Mouse (Mus musculus) heart, embryonic 13.5 days (tissue): Measurements from ENCODE around the gene Tex19.1. TPM values are rescaled to one million over a fixed set of nuclear protein-coding genes. Genes with fewer than 3 reads are reported as not detected.

Experiments used
- ATAC-seq: fragments of 200-750 bp; cut with Nextera tagmentation; 2 replicates; pipeline ENCODE4 v1.8.0; 2017; ENCODE audit warnings: moderate TSS enrichment; ENCODE audit not compliant: insufficient number of reproducible peaks, low FRiP score, low TSS enrichment; ENCODE audit errors: extremely low read depth
- H3K27ac ChIP-seq: fragments of 300-500 bp; sonication (generic); replicated peaks from 2 replicates; pipeline ENCODE4 v1.5.1; 2015; ENCODE audit warnings: moderate library complexity, mild to moderate bottlenecking, inconsistent platforms
- H3K27me3 ChIP-seq: fragments of 300-500 bp; sonication (generic); replicated peaks from 2 replicates; pipeline ENCODE4 v1.6.1; 2015; ENCODE audit warnings: mild to moderate bottlenecking, inconsistent platforms
- H3K36me3 ChIP-seq: fragments of 300-500 bp; sonication (generic); 2 replicates; pipeline ENCODE4 v1.6.1; 2015; ENCODE audit warnings: mild to moderate bottlenecking, inconsistent platforms
- H3K4me1 ChIP-seq: fragments of 300-500 bp; sonication (generic); 2 replicates; pipeline ENCODE4 v1.6.1; 2015; ENCODE audit warnings: inconsistent platforms
- H3K4me2 ChIP-seq: fragments of 300-500 bp; sonication (generic); 2 replicates; pipeline ENCODE4 v1.6.1; 2015; ENCODE audit warnings: inconsistent platforms, mild to moderate bottlenecking, moderate library complexity
- H3K4me3 ChIP-seq: fragments of 300-500 bp; sonication (generic); 2 replicates; pipeline ENCODE4 v1.5.1; 2015; ENCODE audit warnings: moderate library complexity, mild to moderate bottlenecking, inconsistent platforms
- H3K9ac ChIP-seq: fragments of 300-500 bp; sonication (generic); 2 replicates; pipeline ENCODE4 v1.6.1; 2015; ENCODE audit warnings: inconsistent platforms, mild to moderate bottlenecking, moderate library complexity
- H3K9me3 ChIP-seq: fragments of 300-500 bp; sonication (generic); 2 replicates; pipeline ENCODE4 v1.6.1; 2016; ENCODE audit warnings: inconsistent platforms
- WGBS: fragments of 180-500 bp; shearing (Covaris S2); methylation state at CpG from one replicate; pipeline ENCODE4 v1.1.7; 2015; ENCODE audit warnings: mixed read lengths; 5-methylcytosine and 5-hydroxymethylcytosine counted together
- polyA plus RNA-seq: library from polyadenylated mRNA; unstranded; fragments of >200 nt; fragmentation: Nextera tagmentation; extraction: Ambion mirVana; gene quantifications from 2 replicates; pipeline ENCODE4 v1.2.1, GENCODE M21; 2015

Gene Tex19.1
- polyA plus RNA-seq, 1 experiment from 2014 or later: not detected

DNA sequence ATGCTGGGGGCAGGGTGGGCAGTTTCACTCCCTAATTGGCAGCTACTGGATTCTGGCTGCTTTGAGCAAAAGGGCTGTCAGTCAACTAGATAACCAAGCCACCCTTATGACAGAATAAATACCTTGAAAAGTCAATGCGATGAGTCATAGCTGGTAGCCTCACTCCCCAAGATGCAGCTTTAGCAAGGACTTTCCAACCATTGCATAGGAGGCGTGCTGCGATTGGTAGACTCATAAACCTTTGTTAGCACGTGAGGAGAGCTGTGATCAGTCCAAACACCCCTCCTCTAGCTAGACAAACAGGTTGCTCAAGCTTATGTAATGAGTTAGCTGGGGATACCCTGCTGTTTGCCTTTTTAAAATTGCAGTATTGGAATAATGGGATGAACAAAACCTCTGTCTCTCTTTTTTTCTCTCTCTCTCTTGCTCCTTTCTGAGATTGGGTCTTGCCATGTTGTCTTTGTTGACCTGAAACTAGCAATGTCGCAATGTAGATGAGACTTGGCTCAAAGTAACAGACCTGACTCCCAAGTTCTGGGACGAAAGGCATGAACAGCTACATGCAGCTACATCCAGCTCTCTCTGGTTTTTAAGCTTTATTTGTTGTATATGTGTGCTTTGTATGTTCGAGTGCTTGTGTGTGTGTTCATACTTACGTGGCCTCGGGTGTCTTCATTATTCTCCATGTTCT lies 2.5 kb upstream of the Tex19.1 start:
- H3K9me3 ChIP-seq: no peaks in the 10 kb centered on the region
- H3K4me3 ChIP-seq: no peak overlapping the region
- H3K9ac ChIP-seq: no peak overlapping the region
- no peak overlapping the region for H3K4me2 ChIP-seq
- peaks cover 6% of the 10 kb centered on the region for H3K4me1 ChIP-seq
- no peak overlapping the region for H3K27ac ChIP-seq
- peaks cover 2% of the 10 kb centered on the region; the same call in 1 of the 2 replicates for H3K27me3 ChIP-seq
- H3K36me3 ChIP-seq: no peaks in the 10 kb centered on the region
- 71% methylated on average over 9 of the region's 9 CpGs for WGBS
- no peak for ATAC-seq

DNA sequence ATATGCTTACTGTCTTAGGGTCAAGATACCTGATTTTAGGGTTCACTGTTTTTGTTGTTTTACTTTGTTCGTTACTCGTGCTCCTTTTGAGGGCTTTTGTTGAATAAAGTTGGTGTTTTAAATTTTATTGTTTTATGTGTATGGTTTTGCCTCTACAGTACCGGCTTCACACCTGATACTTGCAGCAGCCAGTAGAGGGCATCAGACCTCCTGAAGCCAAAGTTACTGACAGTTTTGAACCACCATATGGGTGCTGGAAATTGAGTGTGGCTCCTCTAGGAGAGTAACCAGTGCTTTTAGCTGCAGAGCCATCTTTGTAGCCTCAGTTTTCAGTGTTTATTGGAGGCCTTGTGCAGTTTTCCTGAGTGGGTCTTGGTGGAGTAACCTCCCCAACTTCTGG lies 2.2 kb downstream of the Tex19.1 start:
- 74% methylated on average over 3 of the region's 3 CpGs for WGBS

DNA sequence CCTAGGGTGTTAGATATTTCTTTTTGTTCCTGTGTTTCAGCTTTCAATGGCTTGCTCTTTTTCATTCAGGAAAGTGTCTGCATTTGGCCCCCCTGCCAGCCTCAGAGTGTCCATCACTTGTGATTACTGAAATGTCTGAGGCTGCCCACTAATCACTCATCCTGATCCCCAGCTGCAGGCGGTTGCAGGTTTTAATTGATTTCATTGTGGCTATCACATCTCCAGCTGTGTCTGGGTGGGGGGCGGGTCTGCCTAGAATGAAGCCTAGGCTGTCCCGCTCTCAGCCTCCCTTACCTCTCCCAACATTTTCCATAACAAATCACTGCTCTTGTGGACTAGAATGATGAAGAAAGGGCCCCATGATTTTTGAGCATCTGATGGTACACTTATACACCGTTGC lies 8.3 kb downstream of the Tex19.1 start:
- Histone ChIP-seq H3K9me3 (no peaks in the 10 kb centered on the region), H3K27me3 (peaks cover 56% of the 10 kb centered on the region)
- WGBS: 31% methylated on average over 4 of the region's 4 CpGs

More for the DNA sequence above, 2.2 kb downstream of the Tex19.1 start:
- Histone ChIP-seq H3K9ac (no peak overlapping the region), H3K27ac (no peak overlapping the region), H3K9me3 (no peaks in the 10 kb centered on the region), H3K4me1 (peaks cover 4% of the 10 kb centered on the region; the same call in 1 of the 2 replicates), H3K36me3 (no peaks in the 10 kb centered on the region), H3K27me3 (no peaks in the 10 kb centered on the region), H3K4me3 (no peak overlapping the region), H3K4me2 (no peak overlapping the region)
- no peak for ATAC-seq

DNA sequence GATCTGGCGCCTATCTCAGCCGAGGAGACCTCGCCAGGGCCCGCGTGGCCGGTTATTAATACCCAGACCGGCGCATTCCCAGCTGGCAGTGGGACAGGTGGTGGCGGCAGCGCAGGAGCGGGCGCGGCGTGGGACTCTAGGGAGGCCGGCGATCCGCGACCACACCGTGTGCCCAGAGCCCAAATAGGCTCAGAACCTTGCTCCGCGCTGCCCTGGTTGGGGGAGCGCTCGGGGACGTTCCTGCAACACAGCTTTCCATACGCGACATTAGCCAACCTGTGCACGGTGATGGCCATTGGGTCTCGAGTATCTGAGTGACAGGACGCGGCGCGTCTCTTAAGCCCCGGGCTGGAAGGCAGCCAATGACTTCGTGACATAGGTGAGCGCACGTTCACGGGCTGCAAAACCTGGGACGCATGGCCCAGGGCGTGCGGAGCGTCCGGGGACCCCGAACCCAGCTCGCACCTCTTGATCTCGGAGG lies 10.5 kb downstream of the Tex19.1 start:
- no peak for ATAC-seq
- peaks cover 10% of the 10 kb centered on the region for H3K4me1 ChIP-seq
- 1% methylated on average over 45 of the region's 45 CpGs for WGBS
- peaks cover 67% of the 10 kb centered on the region for H3K27me3 ChIP-seq
- peak overlapping the region; percentile 49 for H3K4me3 ChIP-seq
- peak overlapping the region; percentile 84 for H3K4me2 ChIP-seq
- H3K36me3 ChIP-seq: no peaks in the 10 kb centered on the region
- no peaks in the 10 kb centered on the region for H3K9me3 ChIP-seq
- no peak overlapping the region for H3K27ac ChIP-seq
- peak overlapping the region; percentile 65 for H3K9ac ChIP-seq

More for the DNA sequence above, 8.3 kb downstream of the Tex19.1 start:
- Histone ChIP-seq H3K4me3 (no peak overlapping the region), H3K4me2 (no peak overlapping the region), H3K4me1 (peaks cover 14% of the 10 kb centered on the region), H3K36me3 (no peaks in the 10 kb centered on the region), H3K9ac (no peak overlapping the region), H3K27ac (no peak overlapping the region)
- no peak for ATAC-seq

DNA sequence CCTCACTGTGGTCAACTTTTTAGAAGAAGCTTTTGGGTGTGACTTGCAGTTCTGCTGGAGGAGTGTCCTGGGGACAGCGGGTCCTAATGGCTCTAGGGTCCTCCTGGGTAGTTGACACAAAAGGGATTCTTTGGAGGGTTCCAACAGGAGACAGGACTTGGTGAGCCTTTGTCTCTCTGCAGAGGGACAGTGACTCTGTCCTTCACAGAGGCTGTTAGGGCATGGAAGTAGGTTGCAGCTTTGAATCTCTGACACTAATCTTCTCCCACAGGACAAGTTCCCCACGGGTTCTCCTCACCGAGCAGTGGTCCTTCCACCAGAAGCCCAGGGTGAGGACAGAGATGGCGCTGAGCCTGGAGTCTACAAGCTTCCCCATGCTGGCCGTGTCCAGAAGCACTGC lies 14.0 kb downstream of the Tex19.1 start, which contains the start of gene Uts2r:
TSS of gene Uts2r (plus strand) at position 301 of the 400 bp plus-strand sequence.
- peaks cover 54% of the 10 kb centered on the region for H3K27me3 ChIP-seq
- no peak within 1 kb of the TSS for H3K4me3 ChIP-seq
- WGBS: 77% methylated on average over 5 of the region's 5 CpGs
- H3K4me2 ChIP-seq: no peak within 1 kb of the TSS
- peaks cover 10% of the 10 kb centered on the region for H3K4me1 ChIP-seq
- H3K9ac ChIP-seq: no peak within 1 kb of the TSS
- no peak within 1 kb of the TSS for H3K27ac ChIP-seq
- no peaks in the 10 kb centered on the region for H3K9me3 ChIP-seq
- no peaks in the 10 kb centered on the region for H3K36me3 ChIP-seq
- no peak for ATAC-seq

DNA sequence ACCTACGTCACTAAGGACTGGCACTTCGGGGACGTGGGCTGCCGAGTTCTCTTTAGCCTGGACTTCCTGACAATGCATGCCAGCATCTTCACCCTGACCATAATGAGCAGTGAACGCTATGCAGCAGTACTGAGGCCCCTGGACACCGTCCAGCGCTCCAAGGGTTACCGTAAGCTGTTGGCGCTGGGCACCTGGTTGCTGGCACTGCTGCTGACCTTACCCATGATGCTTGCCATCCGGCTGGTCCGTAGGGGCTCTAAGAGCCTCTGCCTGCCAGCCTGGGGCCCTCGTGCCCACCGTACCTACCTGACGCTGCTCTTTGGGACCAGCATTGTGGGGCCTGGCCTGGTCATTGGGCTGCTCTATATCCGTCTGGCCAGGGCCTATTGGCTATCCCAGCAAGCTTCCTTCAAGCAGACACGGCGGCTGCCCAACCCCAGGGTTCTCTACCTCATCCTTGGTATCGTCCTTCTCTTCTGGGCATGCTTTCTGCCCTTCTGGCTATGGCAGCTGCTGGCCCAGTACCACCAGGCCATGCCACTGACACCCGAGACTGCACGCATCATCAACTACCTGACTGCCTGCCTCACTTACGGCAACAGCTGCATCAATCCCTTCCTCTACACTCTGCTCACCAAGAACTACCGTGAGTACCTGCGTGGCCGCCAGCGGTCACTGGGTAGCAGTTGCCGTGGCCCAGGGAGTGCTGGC lies 14.8 kb downstream of the Tex19.1 start:
- WGBS: 90% methylated on average over 26 of the region's 26 CpGs
- no peak for ATAC-seq

DNA sequence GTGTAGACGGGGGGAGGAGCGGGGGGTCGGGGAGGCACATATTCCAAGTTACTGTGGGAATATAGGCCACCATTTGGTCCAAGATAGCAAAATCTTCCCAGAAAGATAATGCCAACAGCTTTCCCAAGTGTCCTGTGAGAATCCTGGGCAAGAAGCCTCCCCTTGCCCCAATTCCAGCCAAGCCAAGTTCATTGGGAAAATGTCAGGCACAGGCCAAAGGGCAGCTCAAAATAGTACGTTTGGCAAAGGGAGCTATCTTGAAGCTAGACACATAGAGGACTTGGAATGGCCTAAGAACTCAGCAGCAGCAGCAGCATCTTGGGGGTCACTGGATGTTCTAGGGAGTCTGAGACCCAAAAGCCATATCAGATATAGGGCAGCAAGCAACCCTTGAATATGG lies 17.8 kb downstream of the Tex19.1 start:
- H3K27ac ChIP-seq: no peak overlapping the region
- H3K9me3 ChIP-seq: no peaks in the 10 kb centered on the region
- H3K4me1 ChIP-seq: no peaks in the 10 kb centered on the region
- 70% methylated on average over 4 of the region's 4 CpGs for WGBS
- no peak for ATAC-seq
- no peak overlapping the region for H3K9ac ChIP-seq
- H3K4me3 ChIP-seq: no peak overlapping the region
- H3K4me2 ChIP-seq: no peak overlapping the region
- no peaks in the 10 kb centered on the region for H3K36me3 ChIP-seq
- H3K27me3 ChIP-seq: peaks cover 18% of the 10 kb centered on the region

More for the DNA sequence above, 14.8 kb downstream of the Tex19.1 start:
- H3K4me1 ChIP-seq: peaks cover 10% of the 10 kb centered on the region
- H3K36me3 ChIP-seq: no peaks in the 10 kb centered on the region
- no peaks in the 10 kb centered on the region for H3K9me3 ChIP-seq
- no peak overlapping the region for H3K27ac ChIP-seq
- no peak overlapping the region for H3K4me3 ChIP-seq
- peaks cover 46% of the 10 kb centered on the region for H3K27me3 ChIP-seq
- no peak overlapping the region for H3K4me2 ChIP-seq
- H3K9ac ChIP-seq: no peak overlapping the region

DNA sequence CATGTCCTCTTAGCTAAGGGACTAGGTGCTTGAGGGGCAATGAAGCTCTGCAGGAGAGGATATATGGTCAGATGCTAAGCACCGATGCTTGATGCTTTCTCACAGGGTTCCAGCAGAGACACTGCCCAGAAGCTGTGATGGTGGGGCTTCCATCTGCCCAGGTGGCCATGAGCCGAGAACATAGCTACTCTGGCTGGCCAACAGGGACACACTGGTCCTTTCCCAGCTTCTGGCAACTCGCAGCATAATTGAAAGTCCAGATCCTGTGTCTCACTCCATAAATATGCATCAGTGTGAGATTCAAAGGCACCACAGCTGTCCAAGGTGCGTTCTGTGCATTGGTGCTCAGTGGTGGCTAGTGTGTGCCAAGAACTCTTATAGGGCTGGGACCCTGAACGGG lies 27.3 kb downstream of the Tex19.1 start:
- no peak for ATAC-seq
- H3K27ac ChIP-seq: no peak overlapping the region
- H3K9ac ChIP-seq: no peak overlapping the region
- WGBS: 76% methylated on average over 5 of the region's 5 CpGs
- no peaks in the 10 kb centered on the region for H3K27me3 ChIP-seq
- H3K36me3 ChIP-seq: no peaks in the 10 kb centered on the region
- H3K4me3 ChIP-seq: no peak overlapping the region
- H3K4me2 ChIP-seq: no peak overlapping the region
- H3K9me3 ChIP-seq: no peaks in the 10 kb centered on the region
- H3K4me1 ChIP-seq: peaks cover 16% of the 10 kb centered on the region; the same call in 1 of the 2 replicates

DNA sequence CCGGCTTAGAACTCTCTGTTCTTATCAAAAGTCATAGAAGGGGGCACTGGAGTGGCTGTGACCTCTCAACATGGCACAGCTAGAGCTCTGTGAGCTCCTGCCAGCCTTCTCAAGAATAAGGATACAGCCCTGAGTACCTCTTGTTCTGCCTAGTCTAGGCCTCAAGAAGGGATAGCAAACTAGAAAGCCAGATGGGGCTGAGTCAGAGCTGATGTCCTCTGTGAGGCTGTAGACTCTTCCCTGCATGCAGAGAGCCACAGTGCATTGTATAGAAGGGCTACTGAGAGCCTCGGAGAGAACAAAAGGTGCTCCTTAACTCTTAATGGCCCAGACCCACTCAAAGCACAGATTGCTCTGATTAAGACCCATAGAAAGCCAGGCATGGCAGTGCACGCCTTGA lies 28.3 kb downstream of the Tex19.1 start:
- Histone ChIP-seq H3K4me1 (peaks cover 16% of the 10 kb centered on the region; the same call in 1 of the 2 replicates), H3K9me3 (no peaks in the 10 kb centered on the region), H3K27ac (no peak overlapping the region), H3K27me3 (no peaks in the 10 kb centered on the region), H3K36me3 (no peaks in the 10 kb centered on the region), H3K4me3 (no peak overlapping the region), H3K9ac (no peak overlapping the region), H3K4me2 (no peak overlapping the region)
- ATAC-seq: no peak
- WGBS: 57% methylated on average over 3 of the region's 3 CpGs

DNA sequence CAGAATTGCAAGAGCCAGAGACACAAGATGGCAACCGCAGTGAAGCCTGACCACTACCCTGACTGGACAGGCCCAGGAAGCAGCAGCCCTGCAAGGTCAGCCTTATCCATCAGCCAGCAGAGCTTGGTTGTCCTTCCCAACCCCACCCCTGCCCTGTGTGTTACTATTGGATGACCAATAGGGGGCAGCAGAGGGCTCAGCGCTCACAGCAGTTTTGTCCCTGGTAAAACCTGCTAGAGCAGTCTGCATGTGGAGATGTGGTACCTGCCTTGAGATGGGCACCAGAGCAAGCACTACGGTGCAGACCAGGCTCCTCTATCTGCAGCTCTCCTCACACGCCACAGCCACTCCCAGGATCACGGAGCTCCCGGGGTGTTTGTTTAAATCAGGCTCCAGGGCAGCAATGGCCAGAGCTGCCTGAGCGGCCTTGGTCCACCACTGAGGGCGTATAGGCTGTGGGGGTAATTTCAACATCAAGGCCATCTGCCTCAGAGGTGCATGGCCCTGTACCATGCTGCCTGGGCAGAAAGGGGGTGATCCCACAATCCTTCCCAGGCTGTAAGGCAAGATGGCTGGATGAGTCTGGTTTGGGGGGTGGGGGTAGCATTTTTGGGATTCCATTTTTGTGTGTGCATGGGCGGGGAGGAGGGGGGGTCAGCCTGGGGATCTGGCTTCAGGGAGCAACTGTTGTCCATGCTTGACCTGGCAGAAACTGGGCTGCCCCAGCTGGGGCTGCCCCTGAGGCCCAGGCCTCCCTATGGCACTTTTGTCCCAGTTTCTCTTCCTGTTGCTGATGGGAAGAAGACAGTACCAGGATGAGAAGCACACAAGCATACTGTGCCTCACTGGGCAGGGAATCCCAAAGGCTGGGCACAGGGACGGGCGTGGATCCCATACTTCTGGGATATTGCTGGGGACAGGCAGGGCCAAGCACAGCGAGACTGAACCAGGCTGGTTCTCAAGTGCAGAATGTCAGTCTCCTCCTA lies 30.6 kb downstream of the Tex19.1 start:
- WGBS: 53% methylated on average over 12 of the region's 12 CpGs
- H3K4me1 ChIP-seq: peaks cover 16% of the 10 kb centered on the region; the same call in 1 of the 2 replicates
- no peaks in the 10 kb centered on the region for H3K27me3 ChIP-seq
- H3K4me3 ChIP-seq: no peak overlapping the region
- no peak for ATAC-seq
- no peak overlapping the region for H3K9ac ChIP-seq
- no peak overlapping the region for H3K27ac ChIP-seq
- peaks cover 4% of the 10 kb centered on the region for H3K36me3 ChIP-seq
- H3K4me2 ChIP-seq: no peak overlapping the region
- H3K9me3 ChIP-seq: no peaks in the 10 kb centered on the region

DNA sequence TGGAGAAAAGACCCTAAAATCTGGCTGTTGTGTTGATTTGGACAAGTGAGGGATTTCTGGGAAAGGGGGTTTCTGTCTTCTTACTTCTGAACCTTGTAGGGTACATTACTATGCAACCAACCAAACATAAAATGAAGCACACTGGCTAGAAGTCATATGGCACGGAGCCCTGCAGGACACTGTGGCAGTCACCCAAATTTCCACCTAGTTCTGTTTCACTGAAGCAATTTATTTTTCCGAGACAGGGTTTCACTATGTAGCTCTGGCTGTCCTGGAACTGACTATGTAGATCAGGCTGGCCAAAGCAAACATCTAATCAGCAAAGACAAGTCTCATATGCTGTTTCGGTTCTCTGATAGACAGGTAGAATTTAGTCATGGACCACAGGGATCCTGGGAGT lies 43.7 kb downstream of the Tex19.1 start:
- 64% methylated on average over 3 of the region's 3 CpGs for WGBS
- H3K27ac ChIP-seq: no peak overlapping the region
- ATAC-seq: no peak

More for the DNA sequence above, 43.7 kb downstream of the Tex19.1 start:
- no peak overlapping the region for H3K9ac ChIP-seq
- no peaks in the 10 kb centered on the region for H3K4me1 ChIP-seq
- H3K36me3 ChIP-seq: peaks cover 21% of the 10 kb centered on the region
- H3K9me3 ChIP-seq: no peaks in the 10 kb centered on the region
- H3K4me3 ChIP-seq: no peak overlapping the region
- H3K4me2 ChIP-seq: no peak overlapping the region
- H3K27me3 ChIP-seq: no peaks in the 10 kb centered on the region
